Mouse (Mus musculus): Measurements from ENCODE around the gene Top3a. TPM values are rescaled to one million over a fixed set of nuclear protein-coding genes. Genes with fewer than 3 reads are reported as not detected.

The Top3a gene
- total RNA-seq, 2 experiments from 2014 or later: 4.2 to 5.8 TPM

- no peak for DNase-seq (ENCODE audit: low spot score in 2 of 2)
These were observed 1.6 kb downstream of the Top3a start for GRCm38 (mm10) chr11:60775578-60775977.

GRCm38 (mm10) chr11:60774841-60775240 is 2.3 kb downstream of the Top3a start:
- DNase-seq (ENCODE audit: low spot score in 2 of 2): no peak

GRCm38 (mm10) chr11:60774158-60774689 is 2.9 kb downstream of the Top3a start:
- no peak for DNase-seq (ENCODE audit: low spot score in 2 of 2)

GRCm38 (mm10) chr11:60772161-60772560 is 5.0 kb downstream of the Top3a start:
- no peak for DNase-seq (ENCODE audit: low spot score in 2 of 2)

GRCm38 (mm10) chr11:60770776-60771175 is 6.4 kb downstream of the Top3a start:
- DNase-seq (ENCODE audit: low spot score in 2 of 2): no peak

GRCm38 (mm10) chr11:60769322-60769721 is 7.8 kb downstream of the Top3a start:
- DNase-seq (ENCODE audit: low spot score in 2 of 2): no peak

GRCm38 (mm10) chr11:60766969-60767368 is 10.2 kb downstream of the Top3a start:
- DNase-seq (ENCODE audit: low spot score in 2 of 2): no peak

GRCm38 (mm10) chr11:60761681-60762080 is 15.5 kb downstream of the Top3a start:
- DNase-seq (ENCODE audit: low spot score in 2 of 2): no peak

- no peak for DNase-seq (ENCODE audit: low spot score in 2 of 2)
These were observed 21.6 kb downstream of the Top3a start for GRCm38 (mm10) chr11:60755570-60755969.

- no peak for DNase-seq (ENCODE audit: low spot score in 2 of 2)
These were observed 36.8 kb downstream of the Top3a start for GRCm38 (mm10) chr11:60740321-60740720.

- no peak for DNase-seq (ENCODE audit: low spot score in 2 of 2)
These were observed 39.7 kb downstream of the Top3a start for GRCm38 (mm10) chr11:60737450-60737849.

GRCm38 (mm10) chr11:60736491-60736890 is 40.7 kb downstream of the Top3a start:
- no peak for DNase-seq (ENCODE audit: low spot score in 2 of 2)

- no peak for DNase-seq (ENCODE audit: low spot score in 2 of 2)
These were observed 42.0 kb downstream of the Top3a start for GRCm38 (mm10) chr11:60735191-60735590.

- DNase-seq (ENCODE audit: low spot score in 2 of 2): no peak
These were observed 43.0 kb downstream of the Top3a start for GRCm38 (mm10) chr11:60734206-60734605.

GRCm38 (mm10) chr11:60731251-60731650 is 45.9 kb downstream of the Top3a start:
- DNase-seq (ENCODE audit: low spot score in 2 of 2): no peak

GRCm38 (mm10) chr11:60730169-60730568 is 47.0 kb downstream of the Top3a start:
- DNase-seq (ENCODE audit: low spot score in 2 of 2): no peak

GRCm38 (mm10) chr11:60729217-60729641 is 47.9 kb downstream of the Top3a start:
- DNase-seq (ENCODE audit: low spot score in 2 of 2): no peak

- DNase-seq (ENCODE audit: low spot score in 2 of 2): peak; percentile 94 to 96
These were observed 48.9 kb downstream of the Top3a start, which contains the start of gene Mief2 for GRCm38 (mm10) chr11:60728260-60728761. Gene Mief2 (plus strand): TSS chr11:60728398.

GRCm38 (mm10) chr11:60727392-60728140 is 49.6 kb downstream of the Top3a start:
- no peak for DNase-seq (ENCODE audit: low spot score in 2 of 2)

- peak; percentile 62 for DNase-seq (ENCODE audit: low spot score in 2 of 2)
These were observed 50.4 kb downstream of the Top3a start, which contains the start of gene Flii for GRCm38 (mm10) chr11:60726601-60727391. Gene Flii (minus strand): TSS chr11:60727263.

- DNase-seq (ENCODE audit: low spot score in 2 of 2): no peak
These were observed 57.9 kb downstream of the Top3a start for GRCm38 (mm10) chr11:60719263-60719662.

- no peak for DNase-seq (ENCODE audit: low spot score in 2 of 2)
These were observed 61.3 kb downstream of the Top3a start for GRCm38 (mm10) chr11:60715833-60716232.
